Mouse (Mus musculus) heart, embryonic 15.5 days (tissue): ENCODE results near the gene Prkag3. TPM values are rescaled to one million over a fixed set of nuclear protein-coding genes. Genes with fewer than 3 reads are reported as not detected.
A peak's percentile ranks its signal among the peaks of the same experiment; 100 is the strongest.

Experiments used
- ATAC-seq: fragments of 200-750 bp; cut with Nextera tagmentation; replicated peaks from 2 replicates; pipeline ENCODE4 v1.8.0; 2017; ENCODE audit warnings: low read depth, moderate TSS enrichment; ENCODE audit not compliant: insufficient number of reproducible peaks, insufficient read depth, low FRiP score
- H3K27ac ChIP-seq: fragments of 300-500 bp; sonication (generic); 2 replicates; pipeline ENCODE4 v1.5.1; 2015; ENCODE audit warnings: mild to moderate bottlenecking, inconsistent platforms
- H3K27me3 ChIP-seq: fragments of 300-500 bp; sonication (generic); 2 replicates; pipeline ENCODE4 v1.6.1; 2015; ENCODE audit warnings: inconsistent platforms
- H3K36me3 ChIP-seq: fragments of 300-500 bp; sonication (generic); 2 replicates; pipeline ENCODE4 v1.6.1; 2015; ENCODE audit warnings: mild to moderate bottlenecking, inconsistent platforms
- H3K4me1 ChIP-seq: fragments of 300-500 bp; sonication (generic); replicated peaks from 2 replicates; pipeline ENCODE4 v1.6.1; 2015; ENCODE audit warnings: inconsistent platforms
- H3K4me2 ChIP-seq: fragments of 300-500 bp; sonication (generic); 2 replicates; pipeline ENCODE4 v1.6.1; 2015; ENCODE audit warnings: inconsistent platforms, mild to moderate bottlenecking, moderate library complexity
- H3K4me3 ChIP-seq: fragments of 300-500 bp; sonication (generic); 2 replicates; pipeline ENCODE4 v1.5.1; 2015; ENCODE audit warnings: mild to moderate bottlenecking, inconsistent platforms
- H3K9ac ChIP-seq: fragments of 300-500 bp; sonication (generic); 2 replicates; pipeline ENCODE4 v1.6.1; 2015; ENCODE audit warnings: mild to moderate bottlenecking, inconsistent platforms
- H3K9me3 ChIP-seq: fragments of 300-500 bp; sonication (generic); replicated peaks from 2 replicates; pipeline ENCODE4 v1.6.1; 2016; ENCODE audit warnings: inconsistent platforms
- WGBS: fragments of 180-500 bp; shearing (Covaris S2); methylation state at CpG from one replicate; pipeline ENCODE4 v1.1.7; 2015; ENCODE audit warnings: mixed read lengths; 5-methylcytosine and 5-hydroxymethylcytosine counted together
- polyA plus RNA-seq: library from polyadenylated mRNA; unstranded; fragments of >200 nt; fragmentation: Nextera tagmentation; extraction: Ambion mirVana; gene quantifications from 2 replicates; pipeline ENCODE4 v1.2.1, GENCODE M21; 2015

Gene Prkag3
- polyA plus RNA-seq, 1 experiment from 2014 or later: 4.6 TPM

DNA sequence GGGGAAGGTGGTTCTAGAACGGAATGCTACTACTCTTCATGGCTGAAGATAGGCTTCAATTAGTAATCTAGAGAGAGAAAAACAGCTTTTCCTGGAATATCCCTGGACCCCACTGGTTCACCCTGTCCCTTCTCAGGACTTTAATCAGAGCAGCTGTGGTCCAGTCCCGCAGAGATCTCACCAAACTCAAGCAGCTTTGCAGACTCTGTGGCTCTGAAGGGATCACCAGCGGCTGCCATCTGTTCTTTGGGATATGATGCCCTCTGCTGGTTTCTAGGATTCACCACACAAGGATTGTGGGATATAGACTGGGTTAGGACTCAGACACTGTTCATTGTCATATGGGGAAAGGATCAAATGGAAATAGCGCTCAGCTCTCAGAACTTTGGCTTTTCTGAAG lies 10.8 kb upstream of the Prkag3 start:
- Histone ChIP-seq H3K27ac (no peak overlapping the region), H3K4me1 (no peaks in the 10 kb centered on the region), H3K36me3 (no peaks in the 10 kb centered on the region), H3K27me3 (peaks cover 17% of the 10 kb centered on the region), H3K4me3 (no peak overlapping the region), H3K9ac (no peak overlapping the region), H3K9me3 (no peaks in the 10 kb centered on the region), H3K4me2 (no peak overlapping the region)
- WGBS: 18% methylated on average over 4 of the region's 4 CpGs
- ATAC-seq: no peak

DNA sequence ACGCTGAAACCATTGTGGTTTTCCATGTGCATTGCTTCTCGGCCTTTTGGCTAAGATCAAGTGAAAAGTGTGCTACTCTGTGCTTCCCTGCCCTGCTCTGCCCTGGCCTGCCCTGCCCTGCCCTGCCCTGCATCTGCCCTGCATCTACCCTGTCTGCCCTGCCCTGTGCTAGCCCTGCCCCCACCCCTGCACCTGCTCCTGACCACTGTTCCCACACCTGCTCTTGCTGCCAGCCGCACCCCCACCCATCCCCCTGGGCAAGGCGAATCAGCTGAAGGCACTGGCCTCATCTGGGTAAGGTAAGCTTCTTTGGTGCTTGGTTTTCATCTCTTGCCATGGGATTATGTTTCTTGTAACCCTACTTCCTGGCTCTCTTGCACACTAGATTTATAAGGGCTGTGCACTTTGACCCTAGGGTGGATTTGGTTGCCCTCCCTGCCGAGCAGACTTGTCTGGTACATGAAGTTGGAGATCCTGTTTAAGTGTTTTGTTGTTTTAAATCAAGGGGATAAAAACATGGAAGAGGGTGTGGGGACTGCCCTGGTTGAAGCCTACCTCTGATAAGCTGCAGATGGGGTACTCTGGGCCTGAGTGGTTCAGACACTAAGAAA lies 5.3 kb upstream of the Prkag3 start:
- no peaks in the 10 kb centered on the region for H3K36me3 ChIP-seq
- H3K4me1 ChIP-seq: peaks cover 12% of the 10 kb centered on the region
- H3K27ac ChIP-seq: no peak overlapping the region
- no peak overlapping the region for H3K4me2 ChIP-seq
- H3K9ac ChIP-seq: no peak overlapping the region
- no peak overlapping the region for H3K4me3 ChIP-seq
- WGBS: 64% methylated on average over 5 of the region's 5 CpGs
- H3K27me3 ChIP-seq: no peaks in the 10 kb centered on the region
- H3K9me3 ChIP-seq: no peaks in the 10 kb centered on the region
- no peak; the same call in 1 of the 2 replicates for ATAC-seq

DNA sequence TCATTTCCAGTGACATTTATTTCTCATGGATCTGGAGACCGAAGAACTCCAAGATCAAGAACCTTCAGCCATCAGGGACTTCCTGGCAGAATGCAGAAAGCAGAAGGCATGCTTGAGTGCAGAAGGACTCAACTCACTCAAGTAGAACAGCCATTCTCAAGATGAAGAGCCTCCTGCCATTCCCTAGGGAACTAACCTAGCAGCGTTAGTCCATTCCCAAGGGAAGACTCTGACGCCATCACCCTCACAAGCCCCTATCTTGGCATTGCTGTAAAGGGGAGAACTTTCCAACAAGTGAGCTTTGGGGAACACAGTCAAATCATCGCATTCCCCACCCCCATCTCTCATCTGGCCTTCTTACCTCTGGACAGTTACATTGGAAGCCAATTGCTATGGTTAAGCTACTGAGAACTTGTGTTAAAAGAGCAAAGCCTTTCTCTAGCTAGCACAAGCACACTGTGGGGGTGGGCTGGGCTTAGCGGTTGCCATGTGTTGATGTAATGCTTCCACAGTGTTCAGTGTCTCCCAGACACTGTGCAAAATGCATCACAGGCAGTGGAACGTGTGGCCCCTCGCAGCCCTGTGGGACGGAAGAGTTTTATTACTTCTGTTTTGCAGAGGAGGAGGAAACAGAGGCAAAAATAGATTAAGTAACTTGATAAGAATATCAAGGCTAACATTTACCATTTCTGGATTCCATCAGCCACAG lies 4.4 kb upstream of the Prkag3 start:
- peaks cover 4% of the 10 kb centered on the region; the same call in 1 of the 2 replicates for H3K27me3 ChIP-seq
- H3K4me1 ChIP-seq: peaks cover 21% of the 10 kb centered on the region
- no peak overlapping the region for H3K27ac ChIP-seq
- H3K4me2 ChIP-seq: no peak overlapping the region
- no peaks in the 10 kb centered on the region for H3K9me3 ChIP-seq
- H3K9ac ChIP-seq: no peak overlapping the region
- no peak overlapping the region for H3K4me3 ChIP-seq
- H3K36me3 ChIP-seq: no peaks in the 10 kb centered on the region
- 80% methylated on average over 8 of the region's 8 CpGs for WGBS
- no peak for ATAC-seq

GRCm38 (mm10) chr1:74752833-74753232 lies 3.8 kb upstream of the Prkag3 start:
- Histone ChIP-seq H3K27me3 (peaks cover 4% of the 10 kb centered on the region; the same call in 1 of the 2 replicates), H3K9me3 (no peaks in the 10 kb centered on the region), H3K36me3 (no peaks in the 10 kb centered on the region), H3K4me1 (peaks cover 23% of the 10 kb centered on the region), H3K9ac (no peak overlapping the region), H3K4me2 (no peak overlapping the region), H3K27ac (no peak overlapping the region), H3K4me3 (no peak overlapping the region)
- no peak for ATAC-seq
- 96% methylated on average over 3 of the region's 3 CpGs for WGBS

- H3K9ac ChIP-seq: no peak overlapping the region
- H3K27me3 ChIP-seq: peaks cover 7% of the 10 kb centered on the region; the same call in 1 of the 2 replicates
- no peak overlapping the region for H3K27ac ChIP-seq
- ATAC-seq: no peak
- 87% methylated on average over 8 of the region's 8 CpGs for WGBS
- H3K36me3 ChIP-seq: no peaks in the 10 kb centered on the region
- H3K9me3 ChIP-seq: no peaks in the 10 kb centered on the region
- peaks cover 30% of the 10 kb centered on the region for H3K4me1 ChIP-seq
- no peak overlapping the region for H3K4me2 ChIP-seq
- H3K4me3 ChIP-seq: no peak overlapping the region
Measured at GRCm38 (mm10) chr1:74752150-74752549, 3.1 kb upstream of the Prkag3 start.

DNA sequence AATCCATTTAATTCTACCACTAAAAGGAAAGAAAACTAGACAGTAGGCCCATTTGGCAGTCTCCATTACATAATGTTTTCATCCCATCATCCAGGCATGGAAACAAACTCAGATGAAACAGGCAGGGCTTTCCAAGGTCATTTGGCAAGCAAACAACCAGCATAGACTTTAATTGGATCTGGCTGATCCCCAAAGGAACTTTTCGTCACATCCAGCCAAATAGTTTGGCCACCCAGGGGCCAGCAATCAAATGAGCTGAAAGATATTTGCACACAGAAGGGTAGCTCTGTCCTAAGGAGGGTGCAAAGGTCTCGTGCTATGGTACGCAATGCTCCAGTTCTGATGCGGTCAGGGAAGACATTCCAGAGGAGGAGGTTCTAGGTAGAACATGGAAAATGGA lies 1.7 kb upstream of the Prkag3 start:
- Histone ChIP-seq H3K4me2 (no peak overlapping the region), H3K4me1 (peaks cover 30% of the 10 kb centered on the region), H3K9me3 (no peaks in the 10 kb centered on the region), H3K36me3 (no peaks in the 10 kb centered on the region), H3K4me3 (no peak overlapping the region), H3K27me3 (peaks cover 8% of the 10 kb centered on the region; the same call in 1 of the 2 replicates), H3K27ac (0 out of 2 replicates have a peak overlapping the region, but pooled peaks have one; percentile 3), H3K9ac (no peak overlapping the region)
- no peak for ATAC-seq
- WGBS: 82% methylated on average over 4 of the region's 4 CpGs

GRCm38 (mm10) chr1:74749301-74749700 lies 280 bp upstream of the Prkag3 start:
- 0 out of 2 replicates have a peak overlapping the region, but pooled peaks have one; percentile 0 for H3K9ac ChIP-seq
- ATAC-seq: peak; percentile 92
- peak overlapping the region; percentile 71 for H3K4me2 ChIP-seq
- no peaks in the 10 kb centered on the region for H3K36me3 ChIP-seq
- peak overlapping the region; percentile 49 for H3K4me3 ChIP-seq
- H3K27me3 ChIP-seq: peaks cover 8% of the 10 kb centered on the region; the same call in 1 of the 2 replicates
- WGBS: 36% methylated on average over 7 of the region's 7 CpGs
- H3K4me1 ChIP-seq: peaks cover 30% of the 10 kb centered on the region
- H3K27ac ChIP-seq: peak overlapping the region; percentile 81
- H3K9me3 ChIP-seq: no peaks in the 10 kb centered on the region

- no peak for ATAC-seq
- Histone ChIP-seq H3K36me3 (no peaks in the 10 kb centered on the region), H3K27ac (no peak overlapping the region), H3K4me2 (no peak overlapping the region), H3K9ac (no peak overlapping the region), H3K27me3 (peaks cover 8% of the 10 kb centered on the region; the same call in 1 of the 2 replicates), H3K4me3 (no peak overlapping the region), H3K9me3 (no peaks in the 10 kb centered on the region), H3K4me1 (peaks cover 30% of the 10 kb centered on the region)
- WGBS: 69% methylated on average over 5 of the region's 5 CpGs
Measured at GRCm38 (mm10) chr1:74747335-74747734, 1.7 kb downstream of the Prkag3 start.

DNA sequence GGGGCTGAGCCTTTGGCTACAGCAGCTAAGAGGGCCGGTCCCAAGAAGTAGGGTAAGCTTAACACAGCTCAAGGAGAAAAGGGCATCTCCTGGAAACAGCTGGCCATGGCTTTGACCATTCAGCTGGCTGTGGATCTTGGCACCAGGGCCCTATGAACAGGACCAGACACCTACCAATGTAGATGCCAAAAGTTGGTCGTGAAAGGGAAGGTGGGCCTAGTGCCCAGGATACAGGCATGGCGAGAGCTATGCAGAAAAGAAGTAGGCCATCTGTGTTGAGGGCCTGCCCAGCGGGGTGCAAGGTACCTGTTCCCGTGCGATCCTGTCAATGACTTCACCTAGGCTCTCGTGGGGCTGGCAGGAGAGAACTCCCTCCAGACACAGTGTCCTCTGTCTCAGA lies 8.2 kb downstream of the Prkag3 start:
- H3K4me2 ChIP-seq: no peak overlapping the region
- WGBS: 77% methylated on average over 7 of the region's 7 CpGs
- no peak overlapping the region for H3K27ac ChIP-seq
- no peaks in the 10 kb centered on the region for H3K9me3 ChIP-seq
- H3K9ac ChIP-seq: no peak overlapping the region
- H3K4me1 ChIP-seq: no peaks in the 10 kb centered on the region
- no peaks in the 10 kb centered on the region for H3K27me3 ChIP-seq
- no peaks in the 10 kb centered on the region for H3K36me3 ChIP-seq
- ATAC-seq: no peak
- H3K4me3 ChIP-seq: no peak overlapping the region

GRCm38 (mm10) chr1:74737500-74737899 lies 11.5 kb downstream of the Prkag3 start:
- WGBS: 83% methylated on average over 7 of the region's 7 CpGs
- Histone ChIP-seq H3K4me2 (no peak overlapping the region), H3K4me3 (no peak overlapping the region), H3K9ac (no peak overlapping the region), H3K27ac (no peak overlapping the region), H3K4me1 (no peaks in the 10 kb centered on the region), H3K27me3 (no peaks in the 10 kb centered on the region), H3K36me3 (no peaks in the 10 kb centered on the region), H3K9me3 (no peaks in the 10 kb centered on the region)
- ATAC-seq: no peak

- H3K36me3 ChIP-seq: no peaks in the 10 kb centered on the region
- no peak overlapping the region for H3K9ac ChIP-seq
- no peaks in the 10 kb centered on the region for H3K9me3 ChIP-seq
- no peaks in the 10 kb centered on the region for H3K4me1 ChIP-seq
- ATAC-seq: no peak
- 82% methylated on average over 12 of the region's 12 CpGs for WGBS
- H3K4me2 ChIP-seq: no peak overlapping the region
- no peaks in the 10 kb centered on the region for H3K27me3 ChIP-seq
- no peak overlapping the region for H3K27ac ChIP-seq
- no peak overlapping the region for H3K4me3 ChIP-seq
Measured at GRCm38 (mm10) chr1:74736977-74737376, 12.0 kb downstream of the Prkag3 start.

- no peak overlapping the region for H3K4me2 ChIP-seq
- H3K4me3 ChIP-seq: no peak overlapping the region
- no peaks in the 10 kb centered on the region for H3K9me3 ChIP-seq
- no peaks in the 10 kb centered on the region for H3K27me3 ChIP-seq
- no peaks in the 10 kb centered on the region for H3K36me3 ChIP-seq
- WGBS: 64% methylated on average over 8 of the region's 8 CpGs
- no peaks in the 10 kb centered on the region for H3K4me1 ChIP-seq
- no peak overlapping the region for H3K27ac ChIP-seq
- ATAC-seq: no peak
- H3K9ac ChIP-seq: no peak overlapping the region
Measured at GRCm38 (mm10) chr1:74728446-74728845, 20.6 kb downstream of the Prkag3 start.
